Mouse (Mus musculus) gastrocnemius, adult 8-10 months (tissue): ENCODE results near the gene Pkm. TPM values are rescaled to one million over a fixed set of nuclear protein-coding genes. Genes with fewer than 3 reads are reported as not detected.

Source experiments
- DNase-seq, 2 experiments: peaks; one replicate each; pipeline ENCODE4 v3.0.0; 2022; ENCODE audit warnings: low spot score in 2 of 2
- total RNA-seq, 4 experiments: library from RNA; stranded (reverse); gene quantifications; 2 replicates each; pipeline ENCODE4 v1.2.4; 2022

Gene Pkm
- total RNA-seq, 4 experiments from 2014 or later, result 2,872 to 3,265 (median 3,132) TPM

DNA sequence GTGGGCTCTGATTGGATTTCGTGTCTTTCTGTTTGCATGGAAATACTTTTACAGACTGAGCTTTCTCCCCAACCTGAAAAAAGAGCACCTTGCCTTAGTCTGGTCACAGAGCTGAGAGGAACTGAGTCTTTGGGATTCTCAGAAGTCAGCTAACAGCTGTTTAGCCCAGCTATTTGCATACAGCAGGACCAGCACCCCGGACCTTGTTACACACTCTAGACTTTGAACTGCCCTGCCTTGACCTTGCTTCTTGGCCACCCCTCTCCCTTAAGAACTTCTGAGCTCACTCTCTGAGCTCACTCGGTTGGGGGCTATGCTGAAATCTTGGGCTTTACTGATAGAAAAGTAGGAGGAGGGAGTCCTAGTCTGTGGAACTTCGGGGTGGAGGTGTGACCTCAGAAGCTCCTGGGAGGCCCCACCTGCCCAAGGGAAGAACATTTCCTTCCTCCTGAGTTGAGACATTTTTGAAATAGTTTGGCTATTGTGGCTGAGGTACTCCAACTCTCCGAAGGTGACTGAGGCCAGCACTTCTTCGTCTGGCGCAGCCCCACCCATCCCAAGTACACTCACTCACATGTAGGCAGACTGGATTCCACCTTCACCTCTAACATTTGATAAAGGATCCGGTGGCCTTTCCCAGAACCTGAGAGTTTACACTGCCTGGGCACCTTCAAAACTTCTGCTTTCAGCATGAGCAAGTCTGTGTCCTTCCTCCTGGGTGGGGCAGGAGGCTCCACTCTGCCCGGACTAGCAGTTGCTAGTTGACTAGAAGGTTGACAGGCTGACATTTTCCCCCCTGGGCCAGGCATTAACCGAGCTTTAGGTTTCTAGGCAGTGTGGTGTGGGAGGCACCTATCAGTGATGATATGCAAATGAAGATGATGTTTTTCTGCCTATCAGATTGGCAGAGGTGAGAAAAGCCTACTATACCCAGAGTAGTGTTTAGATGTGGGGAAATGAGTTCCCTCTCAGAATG lies 51.0 kb downstream of the Pkm start:
- DNase-seq, result no peak

DNA sequence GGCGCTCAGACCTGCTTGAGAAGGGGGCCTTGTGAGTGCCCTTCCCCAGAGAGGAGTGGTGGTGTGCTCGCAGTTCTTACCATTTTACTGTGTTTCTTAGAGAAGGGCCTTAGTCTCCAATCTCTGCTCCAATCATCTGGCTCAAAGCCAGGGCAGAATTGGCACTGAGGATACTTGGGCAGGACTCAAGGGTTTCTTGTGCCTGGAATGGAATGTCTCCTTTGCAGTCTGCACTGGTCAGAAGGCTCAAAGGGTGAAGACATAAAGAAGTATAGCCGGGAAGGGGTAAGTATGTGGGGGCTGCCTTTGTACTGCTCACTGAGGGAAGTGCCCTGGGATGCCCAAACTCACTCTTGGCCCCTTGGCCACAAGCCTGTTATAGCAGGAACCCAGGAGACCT lies 53.1 kb downstream of the Pkm start:
- DNase-seq, result peak in 1 of 2 experiments; percentile 30

DNA sequence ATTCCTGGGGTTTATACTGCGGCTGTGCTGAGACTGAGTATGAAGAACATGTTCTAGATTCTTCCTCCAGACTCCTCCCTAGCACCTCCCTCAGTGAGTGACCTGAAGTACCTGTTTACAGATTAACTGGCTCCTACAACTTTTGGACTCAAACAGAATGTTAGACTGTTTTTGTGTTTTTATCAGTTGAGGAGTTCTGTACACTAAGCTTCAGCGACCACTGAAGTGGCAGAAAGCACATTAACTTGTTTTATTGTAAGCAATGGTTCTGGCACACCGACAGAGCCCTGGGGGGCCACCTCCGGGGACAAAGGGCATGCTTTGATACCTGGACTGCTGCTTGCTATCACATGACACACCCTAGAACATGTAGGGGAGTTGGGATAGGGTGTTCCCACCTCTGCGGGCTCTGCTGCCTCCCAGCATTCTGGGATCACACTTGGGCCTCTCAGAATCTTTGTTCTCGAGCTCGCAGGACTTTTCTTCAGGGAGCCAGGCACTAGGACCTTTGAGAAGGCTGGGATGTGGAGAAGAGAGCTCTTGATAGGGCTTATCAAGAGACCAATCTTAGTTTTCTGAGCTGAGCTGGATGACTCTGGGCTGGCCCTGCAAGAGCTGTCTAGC lies 60.2 kb downstream of the Pkm start:
- DNase-seq, result no peak

DNA sequence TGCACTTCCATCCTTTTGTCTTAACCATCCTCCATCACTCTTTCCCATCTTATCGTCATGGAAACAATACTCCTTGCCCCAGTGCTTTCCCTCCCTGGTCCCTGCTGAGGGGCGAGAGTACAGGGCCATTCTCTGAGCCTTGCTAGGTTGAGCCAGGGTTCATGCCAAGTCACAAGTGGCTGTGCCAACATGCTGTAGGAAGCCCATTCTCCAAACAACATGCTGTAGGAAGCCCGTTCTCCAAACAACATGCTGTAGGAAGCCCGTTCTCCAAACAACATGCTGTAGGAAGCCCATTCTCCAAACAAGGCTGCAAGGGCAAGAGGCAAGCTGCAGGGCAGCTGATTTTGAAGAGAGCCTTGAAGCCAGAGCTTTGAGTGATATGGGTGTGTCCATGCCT lies 62.1 kb downstream of the Pkm start:
- no peak for DNase-seq

DNA sequence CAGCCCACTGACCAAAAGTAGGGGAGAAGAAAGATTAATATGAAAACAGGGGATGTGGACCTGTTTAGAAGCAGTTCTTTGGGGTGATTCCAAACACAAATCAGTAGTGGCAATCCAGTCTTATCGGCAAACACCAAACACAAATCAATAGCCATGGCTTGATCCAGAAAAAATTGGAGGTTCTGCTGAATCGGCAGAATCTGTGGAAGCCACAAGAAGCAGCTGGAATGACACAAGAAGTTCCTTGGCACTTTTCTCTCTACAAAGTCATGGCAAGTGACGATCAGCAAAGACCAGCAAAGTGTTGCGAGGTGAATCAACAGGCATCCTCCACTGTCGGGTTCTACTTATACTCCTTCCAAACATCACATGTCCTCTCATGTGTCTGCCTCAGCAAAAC lies 65.0 kb downstream of the Pkm start:
- no peak for DNase-seq

DNA sequence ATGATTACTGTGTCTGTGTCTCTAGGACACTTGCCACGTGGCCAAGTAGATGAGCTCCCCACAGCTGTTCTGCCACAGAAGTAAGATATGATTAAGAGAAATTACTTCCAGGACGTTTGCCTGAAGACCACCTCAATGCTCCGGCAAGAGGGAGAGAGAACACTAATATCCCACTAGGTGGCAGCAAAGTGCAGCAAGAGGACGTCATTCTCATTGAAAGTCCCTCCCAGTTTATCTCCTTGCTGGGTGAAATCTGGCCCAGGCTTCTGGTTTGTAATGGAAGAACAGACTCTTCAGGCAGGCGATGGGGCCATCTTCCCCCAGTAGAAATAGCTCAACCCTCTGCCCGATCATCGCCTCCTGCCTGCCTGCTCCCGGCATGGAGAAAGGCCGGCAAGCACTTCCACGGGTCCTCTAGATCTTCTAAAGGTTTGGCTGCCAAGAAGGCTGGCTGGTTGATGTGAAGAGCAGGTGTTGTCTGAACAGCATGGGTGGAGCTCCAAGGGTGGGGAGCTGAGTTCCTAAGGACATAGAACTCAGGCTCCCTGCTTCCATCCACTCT lies 67.0 kb downstream of the Pkm start:
- peak; percentile 41 to 52 for DNase-seq

DNA sequence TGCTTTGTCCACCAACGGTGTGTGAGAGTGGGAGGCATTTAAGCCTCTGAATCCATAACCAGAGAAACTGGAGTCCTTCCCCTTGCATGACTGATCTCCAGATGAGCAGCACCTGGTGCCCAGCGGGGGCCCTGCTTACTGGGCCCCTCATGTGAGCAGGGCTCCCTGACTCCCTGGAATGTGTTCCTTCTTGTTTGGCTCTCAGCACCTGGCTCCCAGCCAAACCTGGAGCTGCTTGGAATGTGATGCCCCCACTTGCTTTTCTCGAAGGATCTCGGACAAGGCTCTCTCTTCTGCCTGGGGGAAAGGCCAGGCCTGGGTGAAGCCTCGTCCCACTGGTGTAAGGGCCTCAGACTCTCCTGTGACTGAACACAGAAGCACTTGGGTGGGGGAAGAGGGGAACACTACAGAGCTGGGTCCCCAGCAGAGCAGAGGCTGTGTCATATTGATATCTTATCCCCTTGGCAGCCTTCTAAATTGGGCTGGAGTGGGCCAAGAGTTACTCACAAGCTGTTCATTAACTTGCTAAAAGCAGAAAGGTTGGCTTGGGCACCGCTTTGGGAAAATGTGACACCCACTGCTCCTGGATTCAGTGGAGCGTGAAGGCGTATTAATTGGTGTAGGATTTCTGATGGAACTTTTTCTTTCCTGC lies 67.7 kb downstream of the Pkm start:
- peak in 1 of 2 experiments; percentile 26 for DNase-seq

DNA sequence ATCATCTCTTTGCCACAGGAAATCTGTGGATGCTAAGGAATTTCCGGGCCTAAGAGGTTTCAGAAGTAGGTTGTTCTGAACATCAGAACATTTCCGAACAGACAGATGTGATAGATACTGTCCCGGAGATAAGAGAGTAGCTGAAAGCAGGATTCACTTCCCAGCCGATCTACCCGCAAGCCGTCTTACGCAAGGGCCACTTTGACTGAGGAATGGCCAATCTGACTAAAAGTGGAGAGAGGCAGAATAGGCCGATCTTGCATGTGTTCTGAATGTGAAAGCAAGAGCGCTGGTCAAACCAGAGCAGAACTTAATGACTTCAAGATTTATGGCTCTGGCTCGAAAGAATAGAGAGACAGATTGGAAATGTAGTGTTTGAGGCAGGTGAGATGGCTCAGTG lies 69.3 kb downstream of the Pkm start:
- DNase-seq, result no peak

DNA sequence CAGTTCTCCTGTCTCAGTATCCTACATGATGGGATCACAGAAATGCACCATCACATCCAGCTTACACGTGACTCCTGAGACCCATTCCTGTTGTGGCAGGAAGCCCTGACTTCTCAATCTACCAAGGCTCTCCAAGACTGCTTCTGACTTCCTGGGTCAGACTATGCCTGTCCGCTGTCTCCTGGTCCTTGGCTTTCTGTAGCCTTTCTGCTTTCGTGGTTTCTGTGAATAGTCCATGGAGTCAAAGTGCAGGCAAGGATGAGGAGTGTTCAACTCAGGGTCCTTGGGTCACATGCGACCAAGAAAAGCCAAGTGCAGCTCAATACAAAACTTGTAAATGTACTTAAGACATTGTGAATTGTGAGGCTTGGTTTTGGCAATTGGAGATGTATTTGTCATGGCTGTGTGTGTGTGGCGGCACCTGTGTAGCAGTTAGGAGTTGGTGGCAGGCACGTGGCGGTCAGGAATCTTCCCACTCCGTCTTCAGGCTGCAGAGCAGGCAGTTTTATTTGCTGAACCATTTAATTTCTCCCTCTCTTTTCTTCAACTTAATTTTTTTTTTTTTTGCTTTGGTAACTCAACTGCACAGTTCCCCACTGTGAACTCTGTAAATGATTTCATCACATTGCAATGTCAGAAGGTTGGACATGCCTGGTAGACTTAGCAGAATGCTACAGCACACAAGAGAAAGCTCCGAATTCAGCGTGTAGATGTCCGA lies 71.6 kb downstream of the Pkm start:
- no peak for DNase-seq

Other genes starting within 250 kb of the Pkm start
- 100 to 1,000 TPM; 101 to 124 (median 111) TPM for gene Arih1, start 169.8 kb upstream of the Pkm start, total RNA-seq
- gene Hexa, start 116.8 kb upstream of the Pkm start, total RNA-seq, result 10 to 100 TPM; 36.4 to 39.3 (median 39.1) TPM
- gene Tmem202, start 116.5 kb upstream of the Pkm start, total RNA-seq, result under 1 TPM in 3 of 4 experiments, not detected in 1; 0.36 to 0.86 (median 0.54) TPM
- gene Celf6, start 78.5 kb upstream of the Pkm start, total RNA-seq, result not detected
- gene Parp6, start 39.1 kb upstream of the Pkm start, total RNA-seq, result 10 to 100 TPM; 25.8 to 37.9 (median 26.4) TPM
- gene Gramd2, start 23.8 kb downstream of the Pkm start, total RNA-seq, result under 1 TPM in 2 of 4 experiments, not detected in 2; 0.27 to 0.36 TPM
- gene Senp8, start 94.3 kb downstream of the Pkm start, total RNA-seq, result 10 to 100 TPM in 2 of 4 experiments, 1 to 10 TPM in 2; 9.6 to 15.8 (median 10.1) TPM
- gene Myo9a, start 94.5 kb downstream of the Pkm start, total RNA-seq, result 1 to 10 TPM; 7.1 to 8.6 (median 7.4) TPM